Mouse (Mus musculus): Measurements from ENCODE around the gene Ppt1. TPM values are rescaled to one million over a fixed set of nuclear protein-coding genes. Genes with fewer than 3 reads are reported as not detected.
"Not testable (repeated sequence)": the region's sequence is repeated elsewhere in the genome, so short reads cannot be mapped to it uniquely, and the experiment has no call there.

Ppt1 gene
- total and polyA plus RNA-seq, 2 experiments = 15.3 to 16.6 TPM

DNA sequence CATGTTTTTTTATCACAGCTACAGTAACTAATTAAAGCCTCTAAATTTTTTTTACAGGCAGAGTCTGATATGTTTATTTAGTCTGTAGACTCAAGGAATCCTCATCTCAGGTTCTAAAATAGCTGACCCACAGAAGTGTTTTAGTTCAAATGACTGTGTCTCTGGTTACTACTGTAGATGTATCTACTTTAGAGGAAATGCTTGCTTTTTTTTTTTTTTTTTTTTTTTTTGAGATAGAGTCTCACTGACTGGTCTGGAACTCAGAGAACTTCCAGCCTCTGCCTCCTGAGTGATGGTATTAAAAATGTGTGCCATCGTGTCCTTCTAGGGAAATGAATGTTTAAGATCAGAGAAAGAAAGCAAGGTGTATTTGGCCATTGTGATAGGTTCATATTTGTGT lies 19.8 kb upstream of the Ppt1 start:
- no peaks in the 10 kb centered on the region for H3K36me3 ChIP-seq (ENCODE audit: control insufficient read depth, insufficient read depth, low read length)
- no peaks in the 10 kb centered on the region for H3K27me3 ChIP-seq (ENCODE audit: control insufficient read depth, insufficient read depth, low read length)
- no peaks in the 10 kb centered on the region for H3K79me2 ChIP-seq (ENCODE audit: control insufficient read depth, insufficient read depth, low read length)
- TF ChIP-seq CTCF (IDR thresholded peaks at IDR 0.05; ENCODE audit: low read depth, low read length) (no peak), POLR2A (IDR thresholded peaks at IDR 0.05; ENCODE audit: extremely low read depth, insufficient read depth, low read length) (no peak)
- no peaks in the 10 kb centered on the region for H3K4me1 ChIP-seq (ENCODE audit: control insufficient read depth, insufficient read depth, low read length)
- H3K4me3 ChIP-seq (ENCODE audit: insufficient read depth, low read depth, low read length) = no peak overlapping the region
- no peak for DNase-seq (ENCODE audit: extremely low read depth, low read depth, low spot score)
- H3K9ac ChIP-seq (ENCODE audit: low read depth, low read length) = no peak overlapping the region
- 76% methylated on average over 1 of the region's 1 CpGs for WGBS
- no peak overlapping the region for H3K27ac ChIP-seq (replicated peaks; ENCODE audit: insufficient read depth, low read depth, low read length)

GRCm38 (mm10) chr4:122820941-122821340 lies 15.1 kb upstream of the Ppt1 start:
- not testable (repeated sequence) for H3K4me3 ChIP-seq (ENCODE audit: insufficient read depth, low read depth, low read length); H3K36me3 ChIP-seq (ENCODE audit: control insufficient read depth, insufficient read depth, low read length); H3K27ac ChIP-seq (replicated peaks; ENCODE audit: insufficient read depth, low read depth, low read length)

GRCm38 (mm10) chr4:122827651-122828050 lies 8.4 kb upstream of the Ppt1 start:
- Histone ChIP-seq H3K9ac (ENCODE audit: low read depth, low read length) (no peak overlapping the region), H3K79me2 (ENCODE audit: control insufficient read depth, insufficient read depth, low read length) (no peaks in the 10 kb centered on the region), H3K27ac (replicated peaks; ENCODE audit: insufficient read depth, low read depth, low read length) (no peak overlapping the region), H3K4me1 (ENCODE audit: control insufficient read depth, insufficient read depth, low read length) (no peaks in the 10 kb centered on the region), H3K36me3 (ENCODE audit: control insufficient read depth, insufficient read depth, low read length) (no peaks in the 10 kb centered on the region), H3K4me3 (ENCODE audit: insufficient read depth, low read depth, low read length) (no peak overlapping the region), H3K27me3 (ENCODE audit: control insufficient read depth, insufficient read depth, low read length) (no peaks in the 10 kb centered on the region)
- TF ChIP-seq POLR2A (IDR thresholded peaks at IDR 0.05; ENCODE audit: extremely low read depth, insufficient read depth, low read length) (no peak), CTCF (IDR thresholded peaks at IDR 0.05; ENCODE audit: low read depth, low read length) (no peak)
- DNase-seq (ENCODE audit: extremely low read depth, low read depth, low spot score) = no peak

More at GRCm38 (mm10) chr4:122820941-122821340, 15.1 kb upstream of the Ppt1 start:
- not testable (repeated sequence) for H3K79me2 ChIP-seq (ENCODE audit: control insufficient read depth, insufficient read depth, low read length); DNase-seq (ENCODE audit: extremely low read depth, low read depth, low spot score); H3K4me1 ChIP-seq (ENCODE audit: control insufficient read depth, insufficient read depth, low read length); H3K27me3 ChIP-seq (ENCODE audit: control insufficient read depth, insufficient read depth, low read length); H3K9ac ChIP-seq (ENCODE audit: low read depth, low read length)
- WGBS = 47% methylated on average over 10 of the region's 10 CpGs

GRCm38 (mm10) chr4:122829339-122829738 lies 6.7 kb upstream of the Ppt1 start:
- H3K36me3 ChIP-seq (ENCODE audit: control insufficient read depth, insufficient read depth, low read length) = no peaks in the 10 kb centered on the region
- no peak for TF ChIP-seq POLR2A (IDR thresholded peaks at IDR 0.05; ENCODE audit: extremely low read depth, insufficient read depth, low read length)
- no peak for TF ChIP-seq CTCF (IDR thresholded peaks at IDR 0.05; ENCODE audit: low read depth, low read length)
- no peaks in the 10 kb centered on the region for H3K4me1 ChIP-seq (ENCODE audit: control insufficient read depth, insufficient read depth, low read length)
- H3K9ac ChIP-seq (ENCODE audit: low read depth, low read length) = no peak overlapping the region
- no peak for DNase-seq (ENCODE audit: extremely low read depth, low read depth, low spot score)
- H3K79me2 ChIP-seq (ENCODE audit: control insufficient read depth, insufficient read depth, low read length) = no peaks in the 10 kb centered on the region
- H3K4me3 ChIP-seq (ENCODE audit: insufficient read depth, low read depth, low read length) = no peak overlapping the region
- WGBS = 87% methylated on average over 6 of the region's 6 CpGs
- H3K27me3 ChIP-seq (ENCODE audit: control insufficient read depth, insufficient read depth, low read length) = no peaks in the 10 kb centered on the region
- no peak overlapping the region for H3K27ac ChIP-seq (replicated peaks; ENCODE audit: insufficient read depth, low read depth, low read length)

- Histone ChIP-seq H3K36me3 (ENCODE audit: control insufficient read depth, insufficient read depth, low read length) (no peaks in the 10 kb centered on the region), H3K27me3 (ENCODE audit: control insufficient read depth, insufficient read depth, low read length) (no peaks in the 10 kb centered on the region), H3K9ac (ENCODE audit: low read depth, low read length) (no peak overlapping the region), H3K27ac (replicated peaks; ENCODE audit: insufficient read depth, low read depth, low read length) (no peak overlapping the region), H3K4me3 (ENCODE audit: insufficient read depth, low read depth, low read length) (no peak overlapping the region), H3K4me1 (ENCODE audit: control insufficient read depth, insufficient read depth, low read length) (peaks cover 4% of the 10 kb centered on the region; the same call in 1 of the 2 replicates), H3K79me2 (ENCODE audit: control insufficient read depth, insufficient read depth, low read length) (no peaks in the 10 kb centered on the region)
- no peak for DNase-seq (ENCODE audit: extremely low read depth, low read depth, low spot score)
- 76% methylated on average over 1 of the region's 1 CpGs for WGBS
- TF ChIP-seq POLR2A (IDR thresholded peaks at IDR 0.05; ENCODE audit: extremely low read depth, insufficient read depth, low read length) (no peak), CTCF (IDR thresholded peaks at IDR 0.05; ENCODE audit: low read depth, low read length) (no peak)
These were observed 4.2 kb upstream of the Ppt1 start for GRCm38 (mm10) chr4:122831888-122832287.

GRCm38 (mm10) chr4:122836403-122836775 lies 347 bp downstream of the Ppt1 start:
- 2% methylated on average over 7 of the region's 7 CpGs for WGBS
- no peaks in the 10 kb centered on the region for H3K79me2 ChIP-seq (ENCODE audit: control insufficient read depth, insufficient read depth, low read length)
- DNase-seq (ENCODE audit: extremely low read depth, low read depth, low spot score) = no peak
- H3K9ac ChIP-seq (ENCODE audit: low read depth, low read length) = peak overlapping the region; percentile 81
- H3K36me3 ChIP-seq (ENCODE audit: control insufficient read depth, insufficient read depth, low read length) = no peaks in the 10 kb centered on the region
- peak overlapping the region; percentile 92 for H3K4me3 ChIP-seq (ENCODE audit: insufficient read depth, low read depth, low read length)
- no peak overlapping the region for H3K27ac ChIP-seq (replicated peaks; ENCODE audit: insufficient read depth, low read depth, low read length)
- no peaks in the 10 kb centered on the region for H3K27me3 ChIP-seq (ENCODE audit: control insufficient read depth, insufficient read depth, low read length)
- peaks cover 4% of the 10 kb centered on the region; the same call in 1 of the 2 replicates for H3K4me1 ChIP-seq (ENCODE audit: control insufficient read depth, insufficient read depth, low read length)
- TF ChIP-seq POLR2A (IDR thresholded peaks at IDR 0.05; ENCODE audit: extremely low read depth, insufficient read depth, low read length) = no peak
- TF ChIP-seq CTCF (IDR thresholded peaks at IDR 0.05; ENCODE audit: low read depth, low read length) = no peak

Measured in liver, adult 2 months (tissue).